Mouse (Mus musculus): ENCODE measurements around the gene Rab7b.

DNA sequence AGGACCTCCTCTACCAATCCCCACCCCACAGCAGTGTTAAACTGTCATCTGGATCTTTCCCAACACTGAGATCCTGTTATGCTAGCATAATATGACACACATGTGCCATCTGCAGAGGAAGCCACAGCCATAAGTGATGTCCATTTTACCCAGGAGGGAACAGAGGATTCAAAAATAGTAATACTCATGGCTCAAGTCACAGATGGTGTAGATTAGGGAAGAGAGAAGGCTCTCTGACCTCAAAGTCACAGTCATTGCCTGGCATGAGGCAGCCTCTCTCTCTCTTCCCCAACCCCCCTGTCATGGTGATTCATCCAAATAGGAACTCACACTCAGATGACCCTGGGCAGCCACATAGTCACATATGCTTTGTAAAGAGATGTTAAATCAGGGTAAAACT, 2.9 kb downstream of the Rab7b start:
- TF ChIP-seq CTCF (IDR thresholded peaks at IDR 0.05; ENCODE audit: control insufficient read depth, insufficient read depth, low read length), result no peak
- TF ChIP-seq POLR2A (IDR thresholded peaks at IDR 0.05; ENCODE audit: borderline replicate concordance, control insufficient read depth, low read depth, low read length), result no peak
